Mouse (Mus musculus) intestine, embryonic 15.5 days (tissue): ENCODE results near the gene D6Ertd527e. TPM values are rescaled to one million over a fixed set of nuclear protein-coding genes. Genes with fewer than 3 reads are reported as not detected.

Source experiments
- ATAC-seq: fragments of 200-750 bp; cut with Nextera tagmentation; 2 replicates; pipeline ENCODE4 v1.8.0; 2017; ENCODE audit warnings: moderate TSS enrichment, moderate library complexity
- H3K27ac ChIP-seq: fragments of 300-500 bp; sonication (generic); 2 replicates; pipeline ENCODE4 v1.5.1; 2015; ENCODE audit warnings: mild to moderate bottlenecking, inconsistent platforms
- H3K27me3 ChIP-seq: fragments of 300-500 bp; sonication (generic); replicated peaks from 2 replicates; pipeline ENCODE4 v1.6.1; 2015; ENCODE audit warnings: inconsistent platforms
- H3K36me3 ChIP-seq: fragments of 300-500 bp; sonication (generic); 2 replicates; pipeline ENCODE4 v1.6.1; 2015; ENCODE audit warnings: inconsistent platforms
- H3K4me1 ChIP-seq: fragments of 300-500 bp; sonication (generic); replicated peaks from 2 replicates; pipeline ENCODE4 v1.6.1; 2015; ENCODE audit warnings: inconsistent platforms
- H3K4me2 ChIP-seq: fragments of 300-500 bp; sonication (generic); replicated peaks from 2 replicates; pipeline ENCODE4 v1.6.1; 2015; ENCODE audit warnings: mild to moderate bottlenecking, inconsistent platforms
- H3K4me3 ChIP-seq: fragments of 300-500 bp; sonication (generic); replicated peaks from 2 replicates; pipeline ENCODE4 v1.5.1; 2015; ENCODE audit warnings: inconsistent platforms
- H3K9ac ChIP-seq: fragments of 300-500 bp; sonication (generic); 2 replicates; pipeline ENCODE4 v1.6.1; 2015; ENCODE audit warnings: inconsistent platforms
- H3K9me3 ChIP-seq: fragments of 300-500 bp; sonication (generic); 2 replicates; pipeline ENCODE4 v1.6.1; 2016; ENCODE audit warnings: inconsistent platforms
- WGBS: fragments of 180-500 bp; shearing (Covaris S2); methylation state at CpG from one replicate; pipeline ENCODE4 v1.1.7; 2015; 5-methylcytosine and 5-hydroxymethylcytosine counted together
- polyA plus RNA-seq: library from polyadenylated mRNA; unstranded; fragments of >200 nt; fragmentation: Nextera tagmentation; extraction: Ambion mirVana; gene quantifications from 2 replicates; pipeline ENCODE4 v1.2.1, GENCODE M21; 2015

D6Ertd527e gene
- polyA plus RNA-seq, 1 experiment from 2014 or later: 0.30 TPM

GRCm38 (mm10) chr6:87138479-87138878, 33.9 kb downstream of the D6Ertd527e start:
- Histone ChIP-seq H3K4me2 (no peak overlapping the region), H3K36me3 (peaks cover 4% of the 10 kb centered on the region; the same call in 1 of the 2 replicates), H3K4me3 (no peak overlapping the region), H3K27me3 (no peaks in the 10 kb centered on the region), H3K4me1 (no peaks in the 10 kb centered on the region), H3K9me3 (no peaks in the 10 kb centered on the region), H3K9ac (no peak overlapping the region), H3K27ac (no peak overlapping the region)
- 68% methylated on average over 5 of the region's 5 CpGs for WGBS
- no peak for ATAC-seq

GRCm38 (mm10) chr6:87139796-87140553, 35.4 kb downstream of the D6Ertd527e start:
- peaks cover 4% of the 10 kb centered on the region; the same call in 1 of the 2 replicates for H3K36me3 ChIP-seq
- H3K9ac ChIP-seq: no peak overlapping the region
- H3K27ac ChIP-seq: no peak overlapping the region
- no peak overlapping the region for H3K4me3 ChIP-seq
- H3K27me3 ChIP-seq: no peaks in the 10 kb centered on the region
- H3K9me3 ChIP-seq: no peaks in the 10 kb centered on the region
- H3K4me2 ChIP-seq: no peak overlapping the region
- no peak for ATAC-seq
- 61% methylated on average over 12 of the region's 12 CpGs for WGBS
- no peaks in the 10 kb centered on the region for H3K4me1 ChIP-seq

- H3K27ac ChIP-seq: no peak overlapping the region
- no peak overlapping the region for H3K4me2 ChIP-seq
- 67% methylated on average over 5 of the region's 5 CpGs for WGBS
- no peaks in the 10 kb centered on the region for H3K4me1 ChIP-seq
- no peak overlapping the region for H3K9ac ChIP-seq
- ATAC-seq: no peak
- H3K9me3 ChIP-seq: no peaks in the 10 kb centered on the region
- H3K27me3 ChIP-seq: no peaks in the 10 kb centered on the region
- H3K4me3 ChIP-seq: no peak overlapping the region
- no peaks in the 10 kb centered on the region for H3K36me3 ChIP-seq
Observed at GRCm38 (mm10) chr6:87142239-87142638, 37.7 kb downstream of the D6Ertd527e start.

GRCm38 (mm10) chr6:87143594-87143993, 39.0 kb downstream of the D6Ertd527e start:
- Histone ChIP-seq H3K4me3 (no peak overlapping the region), H3K36me3 (no peaks in the 10 kb centered on the region), H3K27ac (no peak overlapping the region), H3K9ac (no peak overlapping the region), H3K4me1 (no peaks in the 10 kb centered on the region), H3K9me3 (no peaks in the 10 kb centered on the region), H3K4me2 (no peak overlapping the region), H3K27me3 (no peaks in the 10 kb centered on the region)
- 55% methylated on average over 13 of the region's 13 CpGs for WGBS
- no peak; the same call in 1 of the 2 replicates for ATAC-seq

- Histone ChIP-seq H3K4me3 (no peak overlapping the region), H3K4me2 (no peak overlapping the region), H3K36me3 (no peaks in the 10 kb centered on the region), H3K4me1 (no peaks in the 10 kb centered on the region), H3K27me3 (no peaks in the 10 kb centered on the region), H3K9me3 (no peaks in the 10 kb centered on the region), H3K9ac (no peak overlapping the region), H3K27ac (no peak overlapping the region)
- no peak for ATAC-seq
- 80% methylated on average over 3 of the region's 3 CpGs for WGBS
Observed at GRCm38 (mm10) chr6:87147921-87148320, 43.4 kb downstream of the D6Ertd527e start.

GRCm38 (mm10) chr6:87150471-87150870, 45.9 kb downstream of the D6Ertd527e start:
- no peak overlapping the region for H3K4me2 ChIP-seq
- no peak overlapping the region for H3K27ac ChIP-seq
- no peak for ATAC-seq
- H3K27me3 ChIP-seq: no peaks in the 10 kb centered on the region
- no peaks in the 10 kb centered on the region for H3K9me3 ChIP-seq
- WGBS: 75% methylated on average over 7 of the region's 7 CpGs
- no peaks in the 10 kb centered on the region for H3K36me3 ChIP-seq
- no peaks in the 10 kb centered on the region for H3K4me1 ChIP-seq
- H3K4me3 ChIP-seq: no peak overlapping the region
- H3K9ac ChIP-seq: no peak overlapping the region

GRCm38 (mm10) chr6:87151427-87151826, 46.9 kb downstream of the D6Ertd527e start:
- Histone ChIP-seq H3K9me3 (no peaks in the 10 kb centered on the region), H3K9ac (no peak overlapping the region), H3K36me3 (no peaks in the 10 kb centered on the region), H3K4me3 (no peak overlapping the region), H3K4me2 (no peak overlapping the region), H3K4me1 (no peaks in the 10 kb centered on the region), H3K27ac (no peak overlapping the region), H3K27me3 (no peaks in the 10 kb centered on the region)
- ATAC-seq: no peak
- 89% methylated on average over 8 of the region's 8 CpGs for WGBS

- H3K4me3 ChIP-seq: no peak overlapping the region
- WGBS: 68% methylated on average over 21 of the region's 21 CpGs
- no peaks in the 10 kb centered on the region for H3K27me3 ChIP-seq
- H3K4me2 ChIP-seq: no peak overlapping the region
- no peak overlapping the region for H3K27ac ChIP-seq
- no peaks in the 10 kb centered on the region for H3K9me3 ChIP-seq
- no peak; the same call in 1 of the 2 replicates for ATAC-seq
- no peak overlapping the region for H3K9ac ChIP-seq
- H3K4me1 ChIP-seq: no peaks in the 10 kb centered on the region
- H3K36me3 ChIP-seq: no peaks in the 10 kb centered on the region
Observed at GRCm38 (mm10) chr6:87152461-87153230, 48.1 kb downstream of the D6Ertd527e start.

GRCm38 (mm10) chr6:87153231-87153580, 48.7 kb downstream of the D6Ertd527e start:
- Histone ChIP-seq H3K4me3 (no peak overlapping the region), H3K27ac (no peak overlapping the region), H3K4me2 (no peak overlapping the region), H3K4me1 (no peaks in the 10 kb centered on the region), H3K9ac (no peak overlapping the region), H3K9me3 (no peaks in the 10 kb centered on the region), H3K36me3 (no peaks in the 10 kb centered on the region), H3K27me3 (no peaks in the 10 kb centered on the region)
- no peak for ATAC-seq
- WGBS: 72% methylated on average over 7 of the region's 7 CpGs

GRCm38 (mm10) chr6:87153836-87154235, 49.3 kb downstream of the D6Ertd527e start:
- Histone ChIP-seq H3K27me3 (no peaks in the 10 kb centered on the region), H3K9me3 (no peaks in the 10 kb centered on the region), H3K4me2 (no peak overlapping the region), H3K9ac (no peak overlapping the region), H3K36me3 (no peaks in the 10 kb centered on the region), H3K4me3 (no peak overlapping the region), H3K27ac (no peak overlapping the region), H3K4me1 (no peaks in the 10 kb centered on the region)
- 83% methylated on average over 3 of the region's 3 CpGs for WGBS
- ATAC-seq: no peak

GRCm38 (mm10) chr6:87158062-87158623, 53.6 kb downstream of the D6Ertd527e start:
- H3K27ac ChIP-seq: no peak overlapping the region
- H3K4me3 ChIP-seq: no peak overlapping the region
- ATAC-seq: no peak
- 83% methylated on average over 7 of the region's 7 CpGs for WGBS
- H3K9ac ChIP-seq: no peak overlapping the region
- H3K27me3 ChIP-seq: no peaks in the 10 kb centered on the region
- H3K9me3 ChIP-seq: no peaks in the 10 kb centered on the region
- no peak overlapping the region for H3K4me2 ChIP-seq
- H3K4me1 ChIP-seq: no peaks in the 10 kb centered on the region
- H3K36me3 ChIP-seq: no peaks in the 10 kb centered on the region

- WGBS: 74% methylated on average over 5 of the region's 5 CpGs
- Histone ChIP-seq H3K4me1 (no peaks in the 10 kb centered on the region), H3K4me3 (no peak overlapping the region)
Observed at GRCm38 (mm10) chr6:87160196-87160595, 55.6 kb downstream of the D6Ertd527e start.

More at GRCm38 (mm10) chr6:87160196-87160595, 55.6 kb downstream of the D6Ertd527e start:
- no peak for ATAC-seq
- no peaks in the 10 kb centered on the region for H3K9me3 ChIP-seq
- H3K36me3 ChIP-seq: no peaks in the 10 kb centered on the region
- no peaks in the 10 kb centered on the region for H3K27me3 ChIP-seq
- no peak overlapping the region for H3K9ac ChIP-seq
- H3K27ac ChIP-seq: no peak overlapping the region
- H3K4me2 ChIP-seq: no peak overlapping the region
